Mouse (Mus musculus): ENCODE results near the gene Gzmb. TPM values are rescaled to one million over a fixed set of nuclear protein-coding genes. Genes with fewer than 3 reads are reported as not detected.
"Not testable (repeated sequence)": the region's sequence is repeated elsewhere in the genome, so short reads cannot be mapped to it uniquely, and the experiment has no call there.

The Gzmb gene
- under 1 TPM in 1 of 2 experiments, not detected in 1; 0.35 TPM for total RNA-seq (2021)
- polyA plus RNA-seq (2012; rRNA removed): 0.16 and 0.30 TPM in 2 replicates
- long read RNA-seq: 0 reads

GRCm38 (mm10) chr14:56262153-56262552 lies at the start of gene Gzmb:
Gzmb (minus strand) TSS chr14:56262260.
- DNase-seq: no peak

GRCm38 (mm10) chr14:56311801-56312200 lies 49.7 kb upstream of the Gzmb start:
- DNase-seq: not testable (repeated sequence)

- DNase-seq: no peak
Observed at GRCm38 (mm10) chr14:56310238-56310637, 48.2 kb upstream of the Gzmb start.

- peak; percentile 15 for DNase-seq
Observed at GRCm38 (mm10) chr14:56304149-56304548, 42.1 kb upstream of the Gzmb start.

GRCm38 (mm10) chr14:56303506-56304025 lies 41.5 kb upstream of the Gzmb start:
- no peak for DNase-seq

GRCm38 (mm10) chr14:56302091-56302490 lies 40.0 kb upstream of the Gzmb start:
- no peak for DNase-seq

GRCm38 (mm10) chr14:56296786-56297185 lies 34.7 kb upstream of the Gzmb start:
- DNase-seq: no peak

- no peak for DNase-seq
Observed at GRCm38 (mm10) chr14:56296106-56296505, 34.0 kb upstream of the Gzmb start.

GRCm38 (mm10) chr14:56293146-56293545 lies 31.1 kb upstream of the Gzmb start:
- no peak for DNase-seq

GRCm38 (mm10) chr14:56288651-56289050 lies 26.6 kb upstream of the Gzmb start:
- no peak for DNase-seq

- no peak for DNase-seq
Observed at GRCm38 (mm10) chr14:56287806-56288205, 25.7 kb upstream of the Gzmb start.

- DNase-seq: no peak
Observed at GRCm38 (mm10) chr14:56284356-56285325, 22.6 kb upstream of the Gzmb start.

GRCm38 (mm10) chr14:56283816-56284215 lies 21.8 kb upstream of the Gzmb start:
- no peak for DNase-seq

- no peak for DNase-seq
Observed at GRCm38 (mm10) chr14:56281090-56281489, 19.0 kb upstream of the Gzmb start.

GRCm38 (mm10) chr14:56278691-56279090 lies 16.6 kb upstream of the Gzmb start:
- not testable (repeated sequence) for DNase-seq

- not testable (repeated sequence) for DNase-seq
Observed at GRCm38 (mm10) chr14:56276096-56276495, 14.0 kb upstream of the Gzmb start.

GRCm38 (mm10) chr14:56266109-56266508 lies 4.0 kb upstream of the Gzmb start:
- DNase-seq: no peak

GRCm38 (mm10) chr14:56240409-56240808 lies 21.7 kb downstream of the Gzmb start:
- no peak for DNase-seq

- DNase-seq: no peak
Observed at GRCm38 (mm10) chr14:56234556-56234955, 27.5 kb downstream of the Gzmb start, which contains the start of gene Gzmc. Gzmc (minus strand) TSS chr14:56234656.

- DNase-seq: no peak
Observed at GRCm38 (mm10) chr14:56211317-56211716, 50.7 kb downstream of the Gzmb start, which contains the start of gene Gzmf. Gzmf (minus strand) TSS chr14:56211417.

All from adrenal gland, adult 2 months (tissue).